Mouse (Mus musculus): ENCODE results near the gene D930048N14Rik. TPM values are rescaled to one million over a fixed set of nuclear protein-coding genes. Genes with fewer than 3 reads are reported as not detected.
"Not testable (repeated sequence)": the region's sequence is repeated elsewhere in the genome, so short reads cannot be mapped to it uniquely, and the experiment has no call there.

Gene D930048N14Rik
- polyA plus RNA-seq, 1 experiment from 2014 or later = 4.2 TPM

DNA sequence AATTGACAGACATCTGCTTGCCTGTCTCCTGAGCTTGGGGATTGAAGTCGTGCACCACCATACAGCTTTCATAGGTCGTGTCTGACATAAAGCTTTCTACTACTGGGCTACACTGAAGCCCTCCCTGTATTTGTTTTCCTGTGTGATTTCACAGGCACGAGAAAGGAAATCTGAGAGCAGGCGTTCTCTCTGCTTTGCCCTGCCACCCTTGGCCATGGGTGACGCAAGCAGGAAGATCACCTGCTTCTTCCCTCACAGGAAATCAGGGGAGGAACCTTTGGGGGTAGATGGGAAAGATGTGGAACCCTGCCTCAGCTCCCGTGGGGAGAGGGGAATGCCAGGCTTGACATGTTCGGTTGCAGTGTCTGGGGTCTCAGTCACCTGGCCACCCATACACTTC, 7.5 kb downstream of the D930048N14Rik start:
- 20% methylated on average over 7 of the region's 7 CpGs for WGBS
- Histone ChIP-seq H3K27me3 (no peaks in the 10 kb centered on the region), H3K4me2 (no peak overlapping the region; the same call in 1 of the 2 replicates), H3K27ac (peak overlapping the region; percentile 67), H3K4me1 (peaks cover 22% of the 10 kb centered on the region), H3K36me3 (peaks cover 11% of the 10 kb centered on the region; the same call in 1 of the 2 replicates), H3K9ac (no peak overlapping the region), H3K9me3 (no peaks in the 10 kb centered on the region), H3K4me3 (no peak overlapping the region)
- no peak for ATAC-seq (ENCODE audit: insufficient number of reproducible peaks, low FRiP score, low TSS enrichment, low read depth)

DNA sequence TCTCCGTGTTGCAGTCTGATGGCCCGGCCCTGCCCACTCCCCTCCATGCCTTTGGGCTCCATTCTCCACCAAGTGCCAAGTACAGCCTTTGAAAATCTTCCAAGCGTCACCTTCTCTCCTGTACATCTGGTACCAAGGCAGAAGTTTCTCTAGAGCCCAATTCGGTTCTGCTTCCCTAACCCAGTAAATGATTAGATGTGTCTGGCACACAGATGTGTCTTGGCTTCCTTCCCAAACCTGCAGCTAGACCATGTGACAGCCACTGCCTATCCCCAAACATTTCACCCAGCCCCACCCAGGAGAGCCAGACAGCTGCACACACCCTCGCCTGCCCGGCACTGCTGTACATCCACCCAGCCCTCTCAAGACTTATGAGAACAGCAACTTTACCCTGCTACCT, 8.0 kb downstream of the D930048N14Rik start:
- Histone ChIP-seq H3K9me3 (no peaks in the 10 kb centered on the region), H3K9ac (no peak overlapping the region), H3K27ac (peak overlapping the region; percentile 74), H3K27me3 (no peaks in the 10 kb centered on the region), H3K4me1 (peaks cover 22% of the 10 kb centered on the region), H3K4me3 (no peak overlapping the region), H3K4me2 (no peak overlapping the region; the same call in 1 of the 2 replicates), H3K36me3 (peaks cover 11% of the 10 kb centered on the region; the same call in 1 of the 2 replicates)
- ATAC-seq (ENCODE audit: insufficient number of reproducible peaks, low FRiP score, low TSS enrichment, low read depth) = peak; percentile 79
- 9% methylated on average over 6 of the region's 6 CpGs for WGBS

DNA sequence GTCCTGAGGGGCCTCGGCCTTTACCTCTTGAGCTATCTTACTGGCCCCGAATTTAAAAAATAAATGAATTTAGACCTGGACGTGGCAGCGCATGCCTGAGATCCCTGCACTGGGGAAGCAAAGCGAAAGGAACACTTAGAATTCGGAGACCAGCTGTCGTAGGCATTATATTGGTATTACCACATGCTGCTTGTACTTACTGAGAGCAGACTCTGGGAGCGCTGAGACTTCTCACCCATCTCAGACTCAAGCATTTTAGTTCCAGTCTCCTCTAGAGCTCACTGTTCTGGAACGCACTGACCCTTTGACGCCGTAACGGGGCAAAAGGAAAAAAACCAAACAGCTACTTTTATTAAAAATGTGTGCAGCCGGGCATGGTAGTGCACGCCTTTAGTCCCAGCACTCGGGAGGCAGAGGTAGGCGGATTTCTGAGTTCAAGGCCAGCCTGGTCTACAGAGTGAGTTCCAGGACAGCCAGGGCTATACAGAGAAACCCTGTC, 11.2 kb downstream of the D930048N14Rik start:
- peaks cover 21% of the 10 kb centered on the region for H3K4me1 ChIP-seq
- WGBS = 75% methylated on average over 16 of the region's 16 CpGs
- ATAC-seq (ENCODE audit: insufficient number of reproducible peaks, low FRiP score, low TSS enrichment, low read depth) = no peak
- no peak overlapping the region for H3K4me2 ChIP-seq
- no peaks in the 10 kb centered on the region for H3K27me3 ChIP-seq
- no peak overlapping the region for H3K27ac ChIP-seq
- no peaks in the 10 kb centered on the region for H3K36me3 ChIP-seq
- no peak overlapping the region for H3K4me3 ChIP-seq
- H3K9ac ChIP-seq = no peak overlapping the region
- H3K9me3 ChIP-seq = no peaks in the 10 kb centered on the region

DNA sequence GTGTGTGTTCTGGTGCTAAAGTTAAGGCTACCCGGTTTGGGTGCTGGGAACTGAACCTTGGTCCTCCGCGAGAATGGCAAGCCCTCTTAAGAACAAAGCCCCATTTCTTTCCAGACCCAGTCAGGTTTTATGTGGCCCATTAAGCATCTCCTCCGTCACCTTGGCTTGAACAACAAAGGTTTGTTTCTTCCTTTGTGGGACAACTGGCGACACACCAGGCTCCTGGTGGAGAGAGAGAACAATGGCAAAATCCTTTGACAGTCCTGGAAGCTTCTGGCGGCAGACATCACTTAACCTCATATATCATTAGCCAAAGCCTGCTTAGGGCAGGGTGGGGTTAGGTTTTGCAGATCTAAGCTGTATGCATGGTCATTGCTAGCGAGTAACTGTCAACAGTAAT, 11.9 kb downstream of the D930048N14Rik start:
- no peak for ATAC-seq (ENCODE audit: insufficient number of reproducible peaks, low FRiP score, low TSS enrichment, low read depth)
- 80% methylated on average over 7 of the region's 7 CpGs for WGBS
- Histone ChIP-seq H3K4me1 (peaks cover 16% of the 10 kb centered on the region), H3K9ac (no peak overlapping the region), H3K36me3 (no peaks in the 10 kb centered on the region), H3K9me3 (no peaks in the 10 kb centered on the region), H3K27me3 (no peaks in the 10 kb centered on the region), H3K4me3 (no peak overlapping the region), H3K4me2 (no peak overlapping the region), H3K27ac (no peak overlapping the region)

DNA sequence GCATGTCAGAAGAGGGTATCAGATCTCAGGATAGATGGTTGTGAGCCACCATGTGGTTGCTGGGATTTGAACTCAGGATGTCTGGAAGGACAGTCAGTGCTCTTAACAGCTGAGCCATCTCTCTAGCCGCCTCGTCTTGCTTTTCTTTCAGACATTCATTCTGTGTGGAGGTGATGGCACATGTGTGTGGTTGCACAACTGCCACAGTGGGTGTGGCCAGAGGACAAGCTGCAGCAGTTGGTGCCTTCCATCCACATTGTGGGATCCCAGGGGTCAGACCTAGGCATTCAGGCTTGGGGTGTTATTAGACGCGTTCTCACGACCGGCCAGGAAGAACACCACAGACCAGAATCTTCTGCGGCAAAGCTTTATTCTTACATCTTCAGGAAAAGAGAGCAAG, 14.0 kb downstream of the D930048N14Rik start:
- H3K27me3 ChIP-seq; H3K36me3 ChIP-seq; H3K9ac ChIP-seq; H3K27ac ChIP-seq; ATAC-seq (ENCODE audit: insufficient number of reproducible peaks, low FRiP score, low TSS enrichment, low read depth); H3K9me3 ChIP-seq; H3K4me1 ChIP-seq; H3K4me2 ChIP-seq; H3K4me3 ChIP-seq: not testable (repeated sequence)
- 92% methylated on average over 7 of the region's 7 CpGs for WGBS

DNA sequence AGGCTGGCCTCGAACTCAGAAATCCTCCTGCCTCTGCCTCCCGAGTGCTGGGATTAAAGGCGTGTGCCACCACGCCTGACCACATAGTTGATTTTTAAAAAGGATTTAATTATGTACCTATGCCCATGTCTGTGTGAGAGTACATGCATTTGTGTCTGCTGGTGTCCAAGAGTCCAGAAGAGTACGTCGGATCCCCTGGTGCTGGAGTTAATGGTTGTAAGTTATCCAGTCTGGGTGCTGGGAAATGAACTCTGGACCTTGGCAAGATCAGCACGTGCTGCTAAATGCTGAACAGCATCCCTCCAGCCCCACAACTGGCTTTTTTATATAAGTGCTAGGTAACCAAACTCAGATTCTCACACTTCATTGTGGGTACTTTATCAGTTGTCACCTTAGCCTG, 20.1 kb downstream of the D930048N14Rik start:
- Histone ChIP-seq H3K4me2 (no peak overlapping the region), H3K27me3 (no peaks in the 10 kb centered on the region), H3K9me3 (no peaks in the 10 kb centered on the region), H3K4me1 (peaks cover 13% of the 10 kb centered on the region; the same call in 1 of the 2 replicates), H3K4me3 (no peak overlapping the region), H3K27ac (no peak overlapping the region), H3K9ac (no peak overlapping the region), H3K36me3 (no peaks in the 10 kb centered on the region)
- ATAC-seq (ENCODE audit: insufficient number of reproducible peaks, low FRiP score, low TSS enrichment, low read depth) = no peak
- WGBS = 90% methylated on average over 7 of the region's 7 CpGs

DNA sequence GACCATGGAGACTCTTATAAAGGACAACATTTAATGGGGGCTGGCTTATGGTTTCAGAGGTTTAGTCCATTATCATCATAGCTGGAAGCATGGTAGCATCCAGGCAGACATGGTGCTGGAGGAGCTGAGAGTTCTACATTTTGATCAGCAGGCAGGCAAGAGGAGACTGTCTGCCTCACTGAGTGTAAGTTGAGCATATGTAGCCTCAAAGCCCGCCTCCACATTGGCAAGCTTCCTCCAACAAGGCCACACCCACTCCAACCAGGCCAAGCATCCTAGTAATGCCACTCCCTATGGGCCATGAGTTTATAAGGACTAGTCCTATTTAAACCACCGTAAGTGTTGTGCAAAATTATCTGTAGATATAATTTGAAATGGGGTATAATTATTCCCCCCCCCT, 20.6 kb downstream of the D930048N14Rik start:
- no peaks in the 10 kb centered on the region for H3K9me3 ChIP-seq
- H3K9ac ChIP-seq = no peak overlapping the region
- no peak overlapping the region for H3K4me3 ChIP-seq
- H3K4me1 ChIP-seq = peaks cover 13% of the 10 kb centered on the region; the same call in 1 of the 2 replicates
- no peaks in the 10 kb centered on the region for H3K27me3 ChIP-seq
- H3K4me2 ChIP-seq = no peak overlapping the region
- WGBS = 63% methylated on average over 2 of the region's 2 CpGs
- H3K36me3 ChIP-seq = no peaks in the 10 kb centered on the region
- no peak overlapping the region for H3K27ac ChIP-seq
- no peak for ATAC-seq (ENCODE audit: insufficient number of reproducible peaks, low FRiP score, low TSS enrichment, low read depth)

DNA sequence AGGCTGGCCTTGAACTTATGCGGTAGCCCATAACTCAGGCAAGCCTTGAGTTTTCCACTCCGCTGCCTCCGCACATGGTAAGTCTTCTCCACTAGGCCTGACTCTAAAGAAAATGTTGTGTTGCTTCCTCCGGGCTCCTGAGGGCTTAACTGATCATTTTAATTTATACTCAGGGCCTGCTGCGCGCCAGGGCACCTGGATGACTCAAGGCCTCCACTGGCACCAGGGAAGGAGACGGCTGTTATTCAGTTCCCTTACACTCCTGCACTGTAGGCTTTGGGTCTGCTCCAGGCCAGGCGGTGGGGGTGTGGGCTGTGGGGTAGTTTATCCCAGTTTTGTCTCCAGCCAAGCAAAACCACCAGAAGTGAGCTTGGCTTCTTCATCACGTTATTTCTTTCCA, 22.5 kb downstream of the D930048N14Rik start:
- ATAC-seq (ENCODE audit: insufficient number of reproducible peaks, low FRiP score, low TSS enrichment, low read depth) = peak; percentile 87
- Histone ChIP-seq H3K4me2 (no peak overlapping the region), H3K4me1 (peaks cover 13% of the 10 kb centered on the region; the same call in 1 of the 2 replicates), H3K9me3 (no peaks in the 10 kb centered on the region), H3K9ac (no peak overlapping the region), H3K27ac (peak overlapping the region; percentile 65), H3K4me3 (no peak overlapping the region), H3K36me3 (no peaks in the 10 kb centered on the region), H3K27me3 (no peaks in the 10 kb centered on the region)
- 44% methylated on average over 9 of the region's 9 CpGs for WGBS

DNA sequence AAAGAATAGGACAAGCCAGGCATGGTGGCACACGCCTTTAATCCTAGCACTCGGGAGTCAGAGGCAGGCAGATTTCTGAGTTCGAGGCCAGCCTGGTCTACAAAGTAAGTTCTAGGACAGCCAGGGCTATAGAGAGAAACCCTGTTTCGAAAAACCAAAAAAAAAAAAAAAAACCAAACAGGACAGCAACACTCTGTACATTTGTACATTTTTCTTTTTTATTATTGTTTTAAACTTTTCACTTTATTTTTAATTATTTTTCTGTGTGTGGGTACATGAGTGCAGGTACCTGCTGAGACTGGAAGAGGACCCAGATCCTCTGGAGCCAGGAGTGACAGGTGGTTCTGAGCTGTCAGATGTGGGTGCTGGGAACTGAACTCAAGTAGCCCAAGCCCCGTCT, 24.6 kb downstream of the D930048N14Rik start:
- WGBS = 76% methylated on average over 5 of the region's 5 CpGs
- Histone ChIP-seq H3K27me3 (no peaks in the 10 kb centered on the region), H3K9me3 (no peaks in the 10 kb centered on the region), H3K27ac (no peak overlapping the region), H3K4me3 (no peak overlapping the region), H3K4me2 (no peak overlapping the region), H3K9ac (no peak overlapping the region), H3K4me1 (peaks cover 13% of the 10 kb centered on the region; the same call in 1 of the 2 replicates), H3K36me3 (no peaks in the 10 kb centered on the region)
- no peak for ATAC-seq (ENCODE audit: insufficient number of reproducible peaks, low FRiP score, low TSS enrichment, low read depth)

DNA sequence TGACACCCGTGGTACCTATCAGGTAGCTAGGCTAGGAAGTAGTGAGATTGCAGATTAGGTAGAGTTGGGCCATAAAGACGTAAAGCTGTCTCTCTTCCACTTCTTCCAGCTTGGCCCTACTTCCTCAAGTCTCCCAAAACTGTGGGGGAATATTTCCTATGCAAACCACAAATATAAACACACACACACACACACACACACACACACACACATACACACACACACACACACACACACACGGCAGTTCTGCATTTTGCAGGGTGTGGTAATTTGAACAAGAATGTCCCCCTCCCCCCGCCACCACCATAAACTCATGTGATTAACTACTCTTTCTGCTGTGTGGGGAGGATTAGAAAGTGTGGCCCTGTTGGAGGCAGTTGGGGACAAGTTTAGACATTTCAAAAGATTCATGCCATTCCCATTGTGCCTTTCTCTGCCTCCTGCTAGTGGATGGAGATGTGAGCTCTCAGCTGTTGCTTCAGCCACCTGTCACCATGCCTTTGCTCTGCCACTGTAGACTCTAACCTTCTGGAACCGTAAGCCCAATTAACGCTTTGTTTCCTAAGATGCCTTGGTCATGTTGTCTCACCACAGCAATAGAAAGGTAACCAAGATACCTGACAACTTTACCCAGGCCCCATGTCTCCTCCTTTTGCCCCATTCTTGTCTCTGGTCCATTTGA, 27.1 kb downstream of the D930048N14Rik start:
- no peaks in the 10 kb centered on the region for H3K27me3 ChIP-seq
- peaks cover 17% of the 10 kb centered on the region for H3K4me1 ChIP-seq
- WGBS = 57% methylated on average over 6 of the region's 6 CpGs
- ATAC-seq (ENCODE audit: insufficient number of reproducible peaks, low FRiP score, low TSS enrichment, low read depth) = no peak
- H3K4me3 ChIP-seq = no peak overlapping the region
- H3K9ac ChIP-seq = no peak overlapping the region
- H3K36me3 ChIP-seq = no peaks in the 10 kb centered on the region
- H3K9me3 ChIP-seq = no peaks in the 10 kb centered on the region
- no peak overlapping the region for H3K27ac ChIP-seq
- no peak overlapping the region for H3K4me2 ChIP-seq

DNA sequence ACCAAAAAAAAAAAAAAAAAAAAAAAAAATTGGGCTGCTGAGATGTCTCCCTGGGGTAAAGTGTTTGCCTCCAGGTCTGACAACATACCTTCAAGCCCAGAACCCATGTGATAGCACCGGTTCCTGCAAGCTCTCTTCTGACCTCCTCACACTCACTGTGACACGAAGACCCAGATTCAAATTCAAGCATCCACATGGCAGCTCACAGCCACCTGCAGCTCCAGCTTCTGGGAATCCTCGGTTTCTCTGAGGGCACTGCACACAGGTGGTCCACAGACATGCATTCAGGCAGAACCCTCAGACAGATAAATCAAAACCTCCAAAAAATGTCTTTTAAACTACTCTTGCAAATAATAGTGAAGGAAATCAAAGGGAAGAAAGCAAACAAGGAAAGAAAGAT, 28.7 kb downstream of the D930048N14Rik start:
- Histone ChIP-seq H3K4me1 (peaks cover 4% of the 10 kb centered on the region), H3K27me3 (no peaks in the 10 kb centered on the region), H3K36me3 (no peaks in the 10 kb centered on the region), H3K9ac (no peak overlapping the region), H3K27ac (no peak overlapping the region), H3K9me3 (no peaks in the 10 kb centered on the region), H3K4me3 (no peak overlapping the region), H3K4me2 (no peak overlapping the region)
- 76% methylated on average over 3 of the region's 3 CpGs for WGBS
- no peak for ATAC-seq (ENCODE audit: insufficient number of reproducible peaks, low FRiP score, low TSS enrichment, low read depth)

DNA sequence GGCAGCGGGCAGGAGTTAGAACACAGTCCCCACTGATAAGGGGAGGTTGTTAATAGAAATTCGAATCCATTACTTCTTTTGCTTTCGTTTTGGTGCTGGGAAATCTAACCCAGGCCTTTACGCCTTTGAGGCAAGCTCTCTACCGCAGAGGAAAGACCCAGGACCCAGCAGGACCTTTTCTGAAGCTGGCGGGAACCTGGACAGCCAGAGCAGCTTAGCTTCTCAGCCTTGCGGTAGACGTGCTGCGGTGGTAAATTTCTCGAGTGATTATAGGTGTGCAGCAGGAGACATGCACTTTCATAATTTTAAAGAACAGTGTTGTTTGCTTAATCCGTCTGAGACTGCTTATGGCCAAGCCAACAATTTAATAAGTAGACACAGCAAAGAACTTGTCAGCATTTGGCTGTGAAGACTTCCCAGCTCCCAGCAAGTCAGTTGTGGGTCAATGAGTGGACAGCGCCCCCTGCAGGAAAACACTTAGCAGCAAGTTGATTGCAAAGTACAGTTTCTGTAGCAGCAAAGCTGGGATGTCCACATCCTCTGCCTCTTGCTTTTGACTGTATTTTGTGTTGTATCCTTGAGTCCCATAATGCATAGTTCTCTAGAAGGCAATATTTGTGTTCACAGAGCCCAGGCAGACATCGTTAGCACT, 30.7 kb downstream of the D930048N14Rik start:
- Histone ChIP-seq H3K4me3 (0 out of 2 replicates have a peak overlapping the region, but pooled peaks have one; percentile 1), H3K4me1 (peaks cover 4% of the 10 kb centered on the region), H3K9me3 (no peaks in the 10 kb centered on the region), H3K36me3 (peaks cover 12% of the 10 kb centered on the region), H3K27ac (no peak overlapping the region), H3K4me2 (0 out of 2 replicates have a peak overlapping the region, but pooled peaks have one; percentile 24), H3K9ac (no peak overlapping the region), H3K27me3 (no peaks in the 10 kb centered on the region)
- 31% methylated on average over 13 of the region's 13 CpGs for WGBS
- ATAC-seq (ENCODE audit: insufficient number of reproducible peaks, low FRiP score, low TSS enrichment, low read depth) = no peak
